Mouse (Mus musculus): ENCODE measurements around the gene Myh10.
A peak's percentile ranks its signal among the peaks of the same experiment; 100 is the strongest.

Myh10 gene

DNA sequence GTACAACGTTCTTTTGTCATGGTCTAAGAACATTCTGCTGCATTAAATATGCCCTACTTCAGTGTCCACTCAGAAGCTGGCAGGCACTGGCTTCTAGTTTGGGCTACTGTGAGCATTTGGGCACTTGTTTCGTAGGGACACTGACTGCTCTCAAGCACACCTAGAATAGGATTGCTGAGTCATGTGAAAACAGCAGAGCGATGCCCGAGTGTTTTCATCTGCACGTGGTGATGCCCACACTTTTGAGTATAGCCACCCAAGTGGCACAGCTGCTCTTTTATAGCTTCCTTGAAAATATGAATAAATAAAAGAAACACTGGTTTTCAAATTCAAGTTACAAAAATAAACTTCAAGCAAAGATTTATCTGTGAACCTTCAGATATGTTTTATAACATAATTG is 56.8 kb downstream of the Myh10 start:
- DNase-seq: no peak

GRCm38 (mm10) chr11:68750206-68750605 is 58.8 kb downstream of the Myh10 start:
- no peak for DNase-seq

DNA sequence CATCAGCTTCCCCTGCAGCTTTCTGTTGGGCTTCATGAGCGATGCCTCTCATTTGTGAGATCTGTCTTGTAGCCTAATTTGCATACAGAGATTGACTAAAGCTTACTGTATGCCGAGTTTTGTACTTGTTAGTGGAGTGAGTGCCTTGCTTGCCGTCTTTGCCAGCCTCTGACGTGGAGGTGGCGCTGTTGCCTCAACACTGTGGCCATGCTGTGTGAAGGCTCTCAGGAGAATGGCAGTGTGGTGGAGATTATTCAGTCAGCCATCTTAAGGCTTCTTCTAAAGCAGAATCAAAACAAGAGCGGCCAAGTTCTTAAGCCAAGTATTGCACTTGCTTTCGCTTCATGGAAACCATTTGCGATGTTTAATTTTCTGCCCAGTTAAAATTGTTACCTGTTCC is 59.6 kb downstream of the Myh10 start:
- no peak for DNase-seq

GRCm38 (mm10) chr11:68754283-68754682 is 62.9 kb downstream of the Myh10 start:
- no peak for DNase-seq

DNA sequence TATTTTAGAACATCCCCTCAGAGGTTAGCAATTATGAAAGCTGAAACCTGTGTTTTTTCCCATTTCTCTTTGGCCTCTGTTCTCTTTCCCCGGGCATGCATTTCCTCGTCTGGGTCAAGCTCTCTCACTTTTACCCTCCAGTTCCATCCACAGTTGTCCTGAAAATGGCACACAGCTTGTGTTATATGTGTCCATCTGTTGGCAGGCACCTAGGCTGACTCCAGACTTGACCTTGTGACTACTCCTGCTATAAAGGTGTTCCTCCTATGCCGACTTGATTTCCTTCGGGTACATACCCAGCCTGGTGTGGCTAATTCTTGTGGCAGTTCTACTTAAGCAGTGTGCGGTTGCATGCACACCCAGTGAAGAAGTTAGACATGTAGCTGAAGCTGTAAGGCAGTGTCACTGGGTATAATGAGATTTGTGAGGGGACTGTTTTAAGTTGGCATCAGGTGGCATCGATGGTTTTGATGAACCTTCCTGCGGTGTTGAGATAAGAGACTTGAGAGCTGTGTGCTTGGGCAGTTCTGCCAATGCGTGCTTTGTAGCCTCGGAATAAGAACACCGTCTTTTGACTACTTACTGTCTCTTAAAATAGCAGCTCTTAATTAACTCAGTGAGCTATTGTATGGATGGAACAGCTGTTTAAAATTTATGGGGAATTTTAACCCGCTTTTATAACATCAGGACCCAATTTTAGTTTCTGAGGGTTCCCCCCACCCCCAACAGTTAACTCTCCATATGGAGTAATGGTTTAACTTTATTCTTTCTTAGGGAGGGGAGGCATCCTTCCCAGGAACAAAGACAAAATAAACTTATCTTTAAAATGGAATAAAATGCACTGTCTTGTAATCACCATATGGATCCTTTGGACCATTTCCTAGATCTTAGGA is 65.3 kb downstream of the Myh10 start:
- peak; percentile 73 for DNase-seq

DNA sequence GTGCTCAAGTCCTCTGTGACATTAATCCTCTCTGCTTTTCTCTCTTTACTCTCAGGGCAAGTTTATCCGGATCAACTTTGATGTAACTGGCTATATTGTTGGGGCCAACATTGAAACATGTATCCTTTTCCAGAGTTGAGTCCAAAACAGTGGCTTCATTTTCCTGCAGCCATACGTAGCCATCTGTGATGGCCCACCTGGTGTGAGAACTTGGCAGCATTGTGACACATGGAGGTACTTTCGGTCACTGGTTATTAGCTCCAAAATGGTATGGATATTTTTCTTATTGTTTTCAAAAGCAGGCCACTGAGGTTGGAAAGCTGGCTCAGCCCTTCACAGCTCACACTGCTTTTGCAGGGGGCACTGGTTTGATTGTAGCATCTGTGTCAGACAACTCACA is 68.3 kb downstream of the Myh10 start:
- DNase-seq: peak; percentile 89

DNA sequence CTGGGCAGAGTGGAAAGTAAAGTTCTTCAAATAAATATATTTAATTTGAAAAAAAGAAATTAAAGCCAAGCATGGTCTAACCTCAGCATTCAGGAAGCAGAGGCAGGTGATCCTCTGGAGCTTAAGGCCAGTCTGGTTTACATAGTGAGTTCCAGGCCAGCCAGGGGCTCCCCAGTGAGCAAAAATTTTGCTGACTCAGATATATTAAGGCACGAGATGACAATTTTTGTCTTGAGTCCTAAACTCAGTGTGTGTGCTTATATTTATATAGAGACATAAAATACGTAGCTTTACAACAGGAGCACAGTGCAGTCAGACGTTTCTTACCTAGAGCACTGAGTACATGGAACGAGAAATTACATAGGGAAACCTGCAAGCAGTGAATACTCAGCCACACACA is 69.8 kb downstream of the Myh10 start:
- no peak for DNase-seq

GRCm38 (mm10) chr11:68761664-68762063 is 70.3 kb downstream of the Myh10 start:
- no peak for DNase-seq

DNA sequence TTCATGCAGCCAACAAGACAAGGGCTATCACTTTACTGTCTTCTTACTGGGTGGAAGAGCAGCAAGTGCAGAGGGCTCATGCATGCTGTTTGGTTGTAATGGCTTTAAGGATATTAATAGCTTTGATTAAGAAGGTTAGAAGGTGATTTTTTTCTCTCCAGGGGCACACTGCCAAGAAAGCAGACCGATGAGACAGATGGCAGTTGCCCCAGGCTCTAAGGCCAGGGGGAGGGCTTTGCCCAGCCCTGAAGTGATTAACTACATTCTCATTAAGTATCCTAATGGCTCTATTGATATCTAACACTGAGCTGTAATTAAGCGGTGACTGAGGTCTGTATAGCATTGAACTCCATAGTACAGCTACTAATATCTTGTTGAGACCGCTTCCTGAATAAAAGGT is 73.3 kb downstream of the Myh10 start:
- DNase-seq: peak; percentile 93

DNA sequence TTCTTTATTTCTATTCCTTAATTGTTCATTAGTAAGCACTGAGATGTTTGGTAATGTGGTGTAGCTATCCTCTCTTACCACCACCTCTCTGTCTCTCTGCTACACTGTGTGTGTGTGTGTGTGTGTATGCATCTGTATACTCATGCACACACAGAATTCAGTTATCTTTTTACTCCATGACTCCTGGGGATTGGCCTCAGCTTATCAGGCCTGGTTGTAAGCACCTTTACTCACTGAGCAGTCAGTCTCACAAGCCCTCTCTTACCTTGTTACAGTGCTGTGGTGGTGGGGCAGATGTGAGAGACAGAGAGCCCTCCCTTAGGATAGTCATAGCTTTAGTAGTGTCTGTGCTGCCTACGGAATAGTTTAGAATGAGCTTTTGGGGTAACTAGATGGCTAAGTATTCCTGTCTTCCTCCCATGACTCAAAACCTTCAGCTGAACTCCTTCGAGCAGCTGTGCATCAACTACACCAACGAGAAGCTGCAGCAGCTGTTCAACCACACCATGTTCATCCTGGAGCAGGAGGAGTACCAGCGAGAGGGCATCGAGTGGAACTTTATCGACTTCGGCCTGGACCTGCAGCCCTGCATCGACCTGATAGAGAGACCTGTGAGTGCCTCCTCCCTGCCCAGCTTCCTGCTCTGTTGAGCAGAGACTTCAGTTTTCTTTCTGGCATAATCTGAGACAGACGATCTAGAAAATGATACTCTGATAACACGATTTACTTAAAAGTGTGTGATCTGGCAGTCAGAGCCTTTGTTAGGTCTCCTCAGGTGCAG is 76.6 kb downstream of the Myh10 start:
- no peak for DNase-seq

GRCm38 (mm10) chr11:68769770-68770510 is 78.6 kb downstream of the Myh10 start:
- no peak for DNase-seq

GRCm38 (mm10) chr11:68776147-68776655 is 84.8 kb downstream of the Myh10 start:
- no peak for DNase-seq

DNA sequence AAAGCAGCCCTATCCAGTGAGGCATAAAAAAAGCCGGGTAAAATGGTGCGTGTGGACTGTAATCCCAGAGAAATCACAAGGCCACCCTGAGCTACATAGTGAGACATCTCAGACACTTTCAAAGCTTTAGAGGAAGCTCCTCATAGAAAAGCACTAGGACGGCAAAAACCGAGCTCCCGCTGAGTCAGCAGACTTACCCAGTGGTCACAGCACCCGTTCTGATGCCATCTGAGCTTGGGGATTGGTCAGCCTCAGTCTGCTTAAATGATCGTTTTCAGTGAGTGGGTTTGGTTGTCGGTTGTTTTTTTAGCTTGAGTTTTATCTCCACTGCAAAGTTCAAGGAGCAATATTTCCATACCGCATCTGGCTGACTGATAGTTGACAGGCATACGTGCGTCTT is 86.6 kb downstream of the Myh10 start:
- no peak for DNase-seq

DNA sequence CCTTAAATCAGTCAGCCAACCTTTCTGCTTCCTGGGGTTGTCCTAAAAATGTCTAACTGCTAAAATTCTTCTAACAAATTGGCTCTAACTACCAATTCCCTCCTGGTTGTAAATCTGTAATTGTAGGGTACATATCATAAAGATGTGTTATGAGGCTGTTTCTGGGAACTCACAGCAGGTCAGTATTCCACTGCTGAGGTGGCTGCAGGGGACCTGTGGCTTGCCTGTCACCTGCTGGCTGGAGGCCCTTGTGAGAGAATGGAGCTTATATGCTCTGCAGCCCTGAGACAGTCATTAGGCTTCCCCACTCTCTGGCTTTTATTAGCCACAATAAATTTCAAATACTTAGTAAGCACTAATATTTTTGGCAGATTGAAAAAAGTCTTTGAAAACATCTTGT is 87.5 kb downstream of the Myh10 start:
- DNase-seq: no peak

GRCm38 (mm10) chr11:68779735-68780465 is 88.5 kb downstream of the Myh10 start:
- peak; percentile 50 for DNase-seq

DNA sequence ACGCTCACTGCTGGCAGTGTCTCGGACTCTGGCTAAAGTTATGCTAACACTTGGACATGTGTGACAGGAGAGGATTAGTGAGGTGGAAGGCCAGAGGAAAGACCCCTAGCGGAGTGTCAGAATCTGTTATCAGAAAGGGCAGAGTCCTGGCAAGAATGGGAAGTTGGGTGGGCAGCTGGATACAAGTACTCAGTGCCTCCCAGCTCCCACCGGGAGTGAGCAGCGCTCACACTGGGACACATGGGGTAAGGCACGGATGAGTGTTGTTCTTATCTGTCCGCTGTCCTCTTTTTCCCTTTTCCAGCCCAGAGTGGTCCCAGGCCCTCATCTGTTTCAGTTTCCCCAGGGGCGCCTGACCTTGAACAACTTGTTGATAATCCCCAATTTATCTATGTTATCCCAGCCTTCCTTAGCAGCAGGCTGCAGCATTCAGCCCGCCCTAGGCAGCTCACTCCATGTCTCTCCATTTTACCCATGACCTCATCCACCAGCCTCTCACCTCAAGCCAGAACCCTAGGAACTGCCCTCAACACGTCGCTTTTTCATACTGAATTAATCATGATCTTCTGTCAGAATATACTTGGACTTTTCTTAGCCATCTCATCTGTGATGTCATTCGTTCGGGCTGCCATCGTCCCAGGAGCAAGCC is 89.2 kb downstream of the Myh10 start:
- DNase-seq: no peak

DNA sequence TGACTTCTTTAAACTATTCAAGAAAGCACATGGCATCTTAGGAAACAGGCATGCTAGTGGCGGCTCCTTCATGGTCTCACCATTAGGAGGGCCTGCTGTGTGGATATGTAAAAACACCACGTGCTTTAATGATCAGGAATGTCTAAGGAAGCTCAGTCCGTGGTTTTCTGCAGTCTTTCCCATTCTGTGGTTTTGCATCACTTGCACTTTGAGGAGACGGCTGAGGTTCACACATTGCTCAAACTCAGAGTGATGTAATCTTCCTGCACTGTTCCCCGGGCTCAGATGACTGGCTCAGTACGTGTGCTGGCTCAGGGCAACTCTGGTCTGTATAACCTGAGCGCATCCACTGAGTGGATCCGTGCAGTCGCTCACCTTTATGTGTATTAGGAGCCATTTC is 91.0 kb downstream of the Myh10 start:
- no peak for DNase-seq

- DNase-seq: no peak
Observed at GRCm38 (mm10) chr11:68785813-68786212, 94.5 kb downstream of the Myh10 start.

DNA sequence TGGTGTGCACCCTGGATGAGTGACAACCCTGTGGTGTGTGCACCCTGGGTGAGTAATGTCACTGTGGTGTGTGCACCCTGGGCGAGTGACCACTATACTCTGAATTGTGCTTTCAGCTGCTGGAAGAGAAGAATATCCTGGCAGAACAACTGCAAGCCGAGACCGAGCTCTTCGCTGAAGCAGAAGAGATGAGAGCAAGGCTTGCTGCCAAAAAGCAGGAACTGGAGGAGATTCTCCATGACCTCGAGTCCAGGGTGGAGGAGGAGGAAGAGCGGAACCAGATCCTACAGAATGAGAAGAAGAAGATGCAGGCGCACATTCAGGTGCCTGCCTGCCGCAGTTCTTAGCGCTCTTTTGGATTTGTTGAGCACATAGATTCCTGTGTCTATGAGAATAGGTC is 95.9 kb downstream of the Myh10 start:
- peak; percentile 66 for DNase-seq

DNA sequence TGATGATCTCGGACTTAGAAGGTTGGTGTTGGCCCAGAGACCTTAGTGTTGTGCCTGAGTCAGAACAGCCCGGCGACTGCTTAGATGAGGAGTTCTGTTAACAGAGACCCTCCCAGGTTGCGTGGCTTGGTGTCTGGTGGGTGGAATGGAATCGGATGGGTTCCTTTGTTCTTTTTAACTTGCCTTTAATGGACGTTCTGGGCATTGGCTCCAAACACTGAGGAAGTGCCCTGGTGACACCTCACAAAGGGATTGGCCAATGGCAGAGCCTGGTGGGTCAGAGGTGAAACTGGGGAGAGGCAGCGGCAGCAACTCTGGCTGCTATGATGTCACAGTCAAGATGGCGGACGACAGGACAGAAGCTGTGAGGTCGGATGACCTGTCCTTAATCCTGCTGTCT is 99.4 kb downstream of the Myh10 start:
- DNase-seq: no peak

GRCm38 (mm10) chr11:68791794-68792193 is 100.4 kb downstream of the Myh10 start:
- DNase-seq: no peak

- DNase-seq: no peak
Observed at GRCm38 (mm10) chr11:68798258-68798657, 106.9 kb downstream of the Myh10 start.

Data from cerebellum, adult 9-11 months (tissue).